Mouse (Mus musculus): Measurements from ENCODE around the gene Klrb1f.

GRCm38 (mm10) chr6:129097929-129098328 is 52.2 kb downstream of the Klrb1f start:
- TF ChIP-seq CTCF (IDR thresholded peaks at IDR 0.05; ENCODE audit: borderline replicate concordance, control insufficient read depth, extremely low read depth, insufficient read depth, low read length, poor library complexity) (no peak), POLR2A (IDR thresholded peaks at IDR 0.05; ENCODE audit: control insufficient read depth, extremely low read depth, insufficient read depth, low read length, poor library complexity) (no peak)
